Mouse (Mus musculus): ENCODE data around the gene Olfr681. TPM values are rescaled to one million over a fixed set of nuclear protein-coding genes. Genes with fewer than 3 reads are reported as not detected.

Olfr681 gene
- polyA plus RNA-seq (2017; shearing (Covaris generic)) = not detected

GRCm38 (mm10) chr7:105116536-105116935 lies at the start of gene Olfr681:
Gene Olfr681 (plus strand): TSS chr7:105116836.

DNA sequence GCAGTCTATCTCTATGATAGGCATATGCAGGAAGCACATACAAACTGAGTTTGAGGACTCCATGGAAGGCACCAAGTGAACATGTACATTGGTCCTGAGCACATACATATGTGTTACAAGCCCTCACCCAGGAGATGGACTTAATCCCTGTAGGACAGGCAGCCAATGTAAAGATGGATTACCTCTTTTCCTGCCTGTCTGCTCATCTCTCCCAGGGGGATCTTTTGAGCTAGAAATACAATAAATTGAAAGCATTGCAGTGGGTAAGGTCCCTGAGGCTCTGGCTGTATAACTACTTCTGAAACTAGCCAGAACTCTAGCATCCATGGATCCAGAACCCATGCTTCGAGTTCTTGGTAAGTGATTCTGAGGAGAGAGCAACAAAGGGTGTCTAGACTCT lies 35.7 kb upstream of the Olfr681 start, which contains the start of gene Olfr679:
Gene Olfr679 (plus strand): TSS at position 301 of the 400 bp plus-strand sequence.

DNA sequence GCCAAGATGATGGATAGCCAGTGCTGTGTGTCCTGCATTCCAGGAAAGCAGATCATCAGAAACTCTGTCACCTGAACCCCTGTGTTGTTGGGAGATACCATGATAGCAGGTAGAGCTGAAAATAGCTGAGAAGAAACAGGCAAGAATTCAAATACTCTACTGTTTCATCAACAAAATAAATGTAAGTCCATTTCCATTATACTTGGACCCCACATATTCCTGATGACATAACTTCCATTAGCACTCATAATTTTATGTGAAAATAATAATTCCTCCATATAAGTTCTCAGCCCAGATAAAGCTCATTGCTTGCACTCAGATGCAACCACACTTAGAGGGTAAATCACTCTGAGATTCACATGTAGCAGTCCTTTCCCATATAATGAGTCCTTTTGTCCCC lies 23.9 kb upstream of the Olfr681 start, which contains the start of gene Olfr680-ps1:
Gene Olfr680-ps1 (minus strand): TSS at position 101 of the 400 bp plus-strand sequence.

GRCm38 (mm10) chr7:105146912-105147311 lies 30.3 kb downstream of the Olfr681 start, which contains the start of gene Olfr683:
Gene Olfr683 (minus strand): TSS chr7:105147012.

DNA sequence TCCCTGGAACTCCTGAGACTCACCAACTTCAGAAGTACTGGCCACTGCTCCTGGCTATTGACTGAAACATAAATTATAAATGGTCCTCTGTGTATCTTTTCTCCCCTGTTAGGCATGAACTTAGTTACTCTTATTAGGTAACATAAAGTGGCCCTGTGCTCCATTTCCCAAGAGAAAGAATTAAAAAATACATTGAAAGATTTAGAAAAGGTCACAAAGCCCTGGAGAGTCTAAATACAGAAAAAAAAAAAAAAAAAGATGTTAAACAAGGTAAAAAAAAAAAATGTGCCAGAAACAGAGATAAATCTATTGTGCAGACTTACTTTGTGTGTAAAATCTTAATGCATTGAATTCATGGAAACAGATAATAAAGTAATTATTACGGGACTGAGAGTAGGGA lies 46.9 kb downstream of the Olfr681 start, which contains the start of gene Olfr684:
Gene Olfr684 (minus strand): TSS at position 101 of the 400 bp plus-strand sequence.

Other genes starting within 250 kb of the Olfr681 start
- not detected for gene Olfr665, start 238.8 kb upstream of the Olfr681 start, polyA plus RNA-seq (2017; shearing (Covaris generic))
- gene Olfr666, start 220.9 kb upstream of the Olfr681 start, polyA plus RNA-seq (2017; shearing (Covaris generic)) = not detected
- not detected for gene Olfr667, start 195.4 kb upstream of the Olfr681 start, polyA plus RNA-seq (2017; shearing (Covaris generic))
- not detected for gene Olfr668, start 188.8 kb upstream of the Olfr681 start, polyA plus RNA-seq (2017; shearing (Covaris generic))
- gene Olfr669, start 182.6 kb upstream of the Olfr681 start, polyA plus RNA-seq (2017; shearing (Covaris generic)) = not detected
- gene Olfr670, start 154.2 kb upstream of the Olfr681 start, polyA plus RNA-seq (2017; shearing (Covaris generic)) = not detected
- 0.17 TPM for gene Olfr671, start 137.7 kb upstream of the Olfr681 start, polyA plus RNA-seq (2017; shearing (Covaris generic))
- not detected for gene Olfr672, start 114.8 kb upstream of the Olfr681 start, polyA plus RNA-seq (2017; shearing (Covaris generic))
- not detected for gene Olfr675, start 88.4 kb upstream of the Olfr681 start, polyA plus RNA-seq (2017; shearing (Covaris generic))
- gene Olfr676, start 84.1 kb upstream of the Olfr681 start, polyA plus RNA-seq (2017; shearing (Covaris generic)) = not detected
- gene Olfr677, start 65.5 kb upstream of the Olfr681 start, polyA plus RNA-seq (2017; shearing (Covaris generic)) = not detected
- not detected for gene Olfr678, start 52.4 kb upstream of the Olfr681 start, polyA plus RNA-seq (2017; shearing (Covaris generic))
- gene Olfr679, start 35.6 kb upstream of the Olfr681 start, polyA plus RNA-seq (2017; shearing (Covaris generic)) = not detected
- gene Olfr680-ps1, start 24.0 kb upstream of the Olfr681 start, polyA plus RNA-seq (2017; shearing (Covaris generic)) = not detected
- not detected for gene Olfr683, start 30.2 kb downstream of the Olfr681 start, polyA plus RNA-seq (2017; shearing (Covaris generic))
- gene Olfr684, start 46.8 kb downstream of the Olfr681 start, polyA plus RNA-seq (2017; shearing (Covaris generic)) = not detected
- gene Olfr685, start 69.2 kb downstream of the Olfr681 start, polyA plus RNA-seq (2017; shearing (Covaris generic)) = not detected
- gene Olfr686, start 90.6 kb downstream of the Olfr681 start, polyA plus RNA-seq (2017; shearing (Covaris generic)) = not detected
- not detected for gene Olfr688, start 171.3 kb downstream of the Olfr681 start, polyA plus RNA-seq (2017; shearing (Covaris generic))
- 0.06 TPM for gene Olfr689, start 194.3 kb downstream of the Olfr681 start, polyA plus RNA-seq (2017; shearing (Covaris generic))
- gene Olfr690, start 217.3 kb downstream of the Olfr681 start, polyA plus RNA-seq (2017; shearing (Covaris generic)) = not detected
- not detected for gene Olfr691, start 225.4 kb downstream of the Olfr681 start, polyA plus RNA-seq (2017; shearing (Covaris generic))

Data from naive thymus-derived CD4-positive, alpha-beta T cell, adult 5 months (primary cell).